Mouse (Mus musculus) heart, embryonic 11.5 days (tissue): ENCODE results near the gene Ect2l. TPM values are rescaled to one million over a fixed set of nuclear protein-coding genes. Genes with fewer than 3 reads are reported as not detected.

Experiments used
- ATAC-seq: fragments of 200-750 bp; cut with Nextera tagmentation; replicated peaks from 2 replicates; pipeline ENCODE4 v1.8.0; 2017; ENCODE audit warnings: moderate library complexity; ENCODE audit not compliant: insufficient number of reproducible peaks, low FRiP score, low TSS enrichment
- H3K27ac ChIP-seq: fragments of 300-500 bp; sonication (generic); 2 replicates; pipeline ENCODE4 v1.5.1; 2014; ENCODE audit warnings: mild to moderate bottlenecking, low read depth, low read length
- H3K27me3 ChIP-seq: fragments of 300-500 bp; sonication (generic); 2 replicates; pipeline ENCODE4 v1.6.1; 2014; ENCODE audit warnings: mild to moderate bottlenecking, low read length, mixed read lengths; ENCODE audit not compliant: control insufficient read depth, insufficient read depth
- H3K36me3 ChIP-seq: fragments of 300-500 bp; sonication (generic); 2 replicates; pipeline ENCODE4 v1.6.1; 2014; ENCODE audit warnings: mild to moderate bottlenecking, low read length, moderate library complexity, mixed read lengths; ENCODE audit not compliant: control insufficient read depth, insufficient read depth
- H3K4me1 ChIP-seq: fragments of 300-500 bp; sonication (generic); 2 replicates; pipeline ENCODE4 v1.6.1; 2014; ENCODE audit warnings: low read length; ENCODE audit not compliant: control insufficient read depth, insufficient read depth
- H3K4me2 ChIP-seq: fragments of 300-500 bp; sonication (generic); 2 replicates; pipeline ENCODE4 v1.6.1; 2014; ENCODE audit warnings: mild to moderate bottlenecking, moderate library complexity
- H3K4me3 ChIP-seq: fragments of 300-500 bp; sonication (generic); 2 replicates; pipeline ENCODE4 v1.5.1; 2014; ENCODE audit warnings: low read depth, low read length
- H3K9ac ChIP-seq: fragments of 300-500 bp; sonication (generic); 2 replicates; pipeline ENCODE4 v1.6.1; 2014; ENCODE audit warnings: mild to moderate bottlenecking, low read depth, low read length, moderate library complexity
- H3K9me3 ChIP-seq: fragments of 300-500 bp; sonication (generic); replicated peaks from 2 replicates; pipeline ENCODE4 v1.6.1; 2016; ENCODE audit warnings: low read length; ENCODE audit not compliant: control insufficient read depth
- WGBS: fragments of 180-500 bp; shearing (Covaris S2); extraction: QIAGEN DNeasy Blood & Tissue Kit; methylation state at CpG from one replicate; pipeline ENCODE4 v1.1.7; 2014; ENCODE audit not compliant: insufficient replicate concordance; 5-methylcytosine and 5-hydroxymethylcytosine counted together
- polyA plus RNA-seq: library from polyadenylated mRNA; unstranded; fragments of >200 nt; fragmentation: Nextera tagmentation; extraction: Ambion mirVana; gene quantifications from 2 replicates; pipeline ENCODE4 v1.2.1, GENCODE M21; 2014

Ect2l gene
- polyA plus RNA-seq, 1 experiment from 2014 or later, result 0.44 TPM

GRCm38 (mm10) chr10:18198286-18199015 is 12.2 kb downstream of the Ect2l start:
- no peak for ATAC-seq
- Histone ChIP-seq H3K4me3 (no peak overlapping the region), H3K4me2 (no peak overlapping the region), H3K9ac (no peak overlapping the region), H3K27ac (no peak overlapping the region), H3K36me3 (no peaks in the 10 kb centered on the region), H3K4me1 (no peaks in the 10 kb centered on the region), H3K9me3 (no peaks in the 10 kb centered on the region), H3K27me3 (no peaks in the 10 kb centered on the region)
- WGBS, result 74% methylated on average over 5 of the region's 5 CpGs

GRCm38 (mm10) chr10:18197206-18197979 is 13.3 kb downstream of the Ect2l start:
- no peak for ATAC-seq
- H3K4me3 ChIP-seq, result peak overlapping the region; percentile 28
- no peaks in the 10 kb centered on the region for H3K36me3 ChIP-seq
- no peaks in the 10 kb centered on the region for H3K9me3 ChIP-seq
- H3K4me1 ChIP-seq, result no peaks in the 10 kb centered on the region
- peak overlapping the region; percentile 54 for H3K4me2 ChIP-seq
- no peaks in the 10 kb centered on the region for H3K27me3 ChIP-seq
- no peak overlapping the region for H3K9ac ChIP-seq
- WGBS, result 51% methylated on average over 14 of the region's 14 CpGs
- H3K27ac ChIP-seq, result no peak overlapping the region

DNA sequence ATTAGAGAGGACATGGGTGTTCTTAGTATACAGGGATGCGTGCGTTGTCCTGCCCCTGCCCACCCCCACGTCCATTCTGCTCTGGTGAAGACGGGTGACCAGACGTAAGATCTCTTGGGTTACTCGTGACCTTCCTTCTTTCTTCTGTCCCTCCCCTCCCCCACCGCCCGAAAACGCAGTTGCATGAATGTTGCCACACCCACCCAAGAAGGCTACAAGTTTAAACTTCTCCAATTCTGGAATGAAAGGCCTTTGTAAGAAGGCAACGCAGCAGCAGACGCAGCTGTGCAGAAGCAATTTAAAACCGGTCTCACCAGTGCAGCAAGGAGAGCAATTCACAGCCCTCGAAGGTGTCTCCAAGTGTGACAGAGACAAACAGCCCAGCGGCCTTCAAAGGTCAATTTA is 16.0 kb downstream of the Ect2l start:
- WGBS, result 55% methylated on average over 14 of the region's 14 CpGs
- Histone ChIP-seq H3K9ac (no peak overlapping the region), H3K27ac (no peak overlapping the region), H3K36me3 (no peaks in the 10 kb centered on the region), H3K4me1 (peaks cover 6% of the 10 kb centered on the region; the same call in 1 of the 2 replicates), H3K9me3 (no peaks in the 10 kb centered on the region), H3K27me3 (no peaks in the 10 kb centered on the region), H3K4me3 (no peak overlapping the region), H3K4me2 (no peak overlapping the region)
- ATAC-seq, result no peak

DNA sequence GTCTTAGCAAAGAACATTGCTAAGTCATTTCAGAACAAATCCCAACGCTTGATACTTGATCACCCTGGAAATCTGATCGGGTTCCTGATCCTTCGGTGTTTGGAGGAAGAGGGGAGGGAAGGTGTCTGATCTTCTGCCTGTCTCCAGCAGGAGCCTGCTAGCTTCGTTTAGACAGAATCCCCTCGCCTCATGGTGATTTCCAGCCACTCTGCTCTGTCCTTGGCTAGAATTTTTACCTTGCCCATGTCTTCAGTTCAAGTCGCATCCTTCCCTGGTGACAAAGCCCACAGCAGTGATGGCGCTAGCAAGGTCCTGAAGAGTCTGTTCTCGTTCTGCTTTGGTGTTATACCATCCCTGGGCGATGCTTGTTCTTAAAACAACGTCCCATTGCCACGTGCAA is 16.5 kb downstream of the Ect2l start:
- no peak for ATAC-seq
- Histone ChIP-seq H3K4me3 (no peak overlapping the region), H3K27ac (no peak overlapping the region), H3K4me1 (peaks cover 6% of the 10 kb centered on the region; the same call in 1 of the 2 replicates), H3K27me3 (no peaks in the 10 kb centered on the region), H3K9ac (no peak overlapping the region), H3K9me3 (no peaks in the 10 kb centered on the region), H3K36me3 (no peaks in the 10 kb centered on the region), H3K4me2 (no peak overlapping the region)
- 70% methylated on average over 11 of the region's 11 CpGs for WGBS

DNA sequence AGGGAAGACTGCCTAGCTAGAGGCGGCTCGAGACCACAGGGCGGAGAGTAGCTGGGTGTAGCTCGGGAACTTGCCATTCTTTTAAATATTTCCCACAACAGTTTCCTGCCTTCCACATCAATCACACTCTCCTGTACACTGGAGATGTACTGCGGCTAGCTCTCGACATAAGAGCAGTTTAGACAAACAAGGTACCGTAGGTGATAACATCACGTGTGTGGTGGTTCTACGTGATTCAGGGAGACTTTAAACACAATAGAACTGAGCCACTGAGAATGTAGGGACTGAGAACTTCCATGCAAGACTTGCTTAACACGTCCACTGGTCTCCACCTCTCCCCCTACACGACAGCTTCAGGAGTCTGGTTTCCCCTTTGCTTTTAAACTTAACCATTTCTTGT is 17.5 kb downstream of the Ect2l start:
- WGBS, result 64% methylated on average over 11 of the region's 11 CpGs
- H3K9ac ChIP-seq, result no peak overlapping the region
- no peak overlapping the region for H3K27ac ChIP-seq
- peaks cover 6% of the 10 kb centered on the region; the same call in 1 of the 2 replicates for H3K4me1 ChIP-seq
- no peak overlapping the region for H3K4me3 ChIP-seq
- H3K9me3 ChIP-seq, result no peaks in the 10 kb centered on the region
- H3K27me3 ChIP-seq, result no peaks in the 10 kb centered on the region
- no peak for ATAC-seq
- H3K36me3 ChIP-seq, result no peaks in the 10 kb centered on the region
- H3K4me2 ChIP-seq, result no peak overlapping the region

- no peak overlapping the region for H3K27ac ChIP-seq
- H3K9ac ChIP-seq, result no peak overlapping the region
- peaks cover 6% of the 10 kb centered on the region; the same call in 1 of the 2 replicates for H3K4me1 ChIP-seq
- no peaks in the 10 kb centered on the region for H3K9me3 ChIP-seq
- no peak overlapping the region for H3K4me2 ChIP-seq
- H3K4me3 ChIP-seq, result no peak overlapping the region
- H3K27me3 ChIP-seq, result no peaks in the 10 kb centered on the region
- WGBS, result 34% methylated on average over 8 of the region's 8 CpGs
- H3K36me3 ChIP-seq, result no peaks in the 10 kb centered on the region
- ATAC-seq, result no peak
These were observed 19.0 kb downstream of the Ect2l start for GRCm38 (mm10) chr10:18191706-18192105.

DNA sequence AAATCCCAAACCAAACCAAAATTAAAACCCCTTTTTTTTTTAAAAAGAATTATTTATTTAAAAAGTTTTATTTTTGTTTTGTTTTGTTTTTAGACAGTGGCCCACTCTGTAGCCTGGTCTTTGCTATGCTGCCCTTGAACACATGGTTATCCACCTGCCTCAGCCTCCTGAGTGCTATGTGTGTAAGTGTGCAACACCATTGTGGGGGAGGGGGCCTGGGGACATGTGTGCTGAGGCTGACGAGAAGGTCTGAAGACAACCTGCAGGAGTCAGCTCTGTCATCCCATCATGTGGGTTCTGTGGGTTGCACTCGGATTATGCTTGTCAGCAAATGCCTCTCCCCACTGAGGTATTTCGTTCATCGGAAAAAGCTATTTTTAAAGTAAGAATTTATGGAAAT is 21.2 kb downstream of the Ect2l start:
- no peak for ATAC-seq
- no peak overlapping the region for H3K4me2 ChIP-seq
- 61% methylated on average over 4 of the region's 4 CpGs for WGBS
- peaks cover 6% of the 10 kb centered on the region; the same call in 1 of the 2 replicates for H3K4me1 ChIP-seq
- no peaks in the 10 kb centered on the region for H3K36me3 ChIP-seq
- H3K9ac ChIP-seq, result no peak overlapping the region
- H3K9me3 ChIP-seq, result no peaks in the 10 kb centered on the region
- H3K4me3 ChIP-seq, result no peak overlapping the region
- no peaks in the 10 kb centered on the region for H3K27me3 ChIP-seq
- no peak overlapping the region for H3K27ac ChIP-seq

- Histone ChIP-seq H3K9ac (no peak overlapping the region), H3K27me3 (no peaks in the 10 kb centered on the region), H3K27ac (no peak overlapping the region), H3K4me3 (no peak overlapping the region), H3K4me2 (no peak overlapping the region), H3K36me3 (no peaks in the 10 kb centered on the region), H3K9me3 (no peaks in the 10 kb centered on the region), H3K4me1 (peaks cover 6% of the 10 kb centered on the region; the same call in 1 of the 2 replicates)
- ATAC-seq, result no peak
- WGBS, result 62% methylated on average over 6 of the region's 6 CpGs
These were observed 22.1 kb downstream of the Ect2l start for GRCm38 (mm10) chr10:18188564-18188963.
